Mouse (Mus musculus): ENCODE results near the gene Gm27235.

DNA sequence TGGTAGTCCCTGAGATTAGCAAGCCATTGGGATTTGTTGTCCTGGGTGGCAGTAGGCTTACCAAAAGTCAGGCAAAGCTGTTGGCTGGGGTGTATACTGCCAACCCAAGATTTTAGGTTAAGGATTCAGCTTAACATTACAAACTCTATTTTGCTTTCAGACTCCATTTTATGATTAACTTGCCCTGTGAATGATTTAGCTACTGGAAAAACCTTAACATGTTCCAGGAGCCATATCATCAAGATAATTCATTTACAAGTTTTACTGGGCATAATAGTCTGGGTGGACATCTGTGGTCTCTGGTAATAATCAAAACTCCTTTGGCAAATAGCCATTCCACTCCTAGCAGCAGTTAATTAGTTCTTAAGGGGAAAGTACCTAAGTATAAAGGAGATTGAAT, 8.2 kb upstream of the Gm27235 start:
- TF ChIP-seq POLR2A (IDR thresholded peaks at IDR 0.05; ENCODE audit: extremely low read depth, insufficient read depth, low read length) (no peak), CTCF (IDR thresholded peaks at IDR 0.05; ENCODE audit: low read depth, low read length) (no peak)

Data from liver, adult 2 months (tissue).